ENCODE assay signal across 28 mouse cellular contexts in the genomic region with DNA sequence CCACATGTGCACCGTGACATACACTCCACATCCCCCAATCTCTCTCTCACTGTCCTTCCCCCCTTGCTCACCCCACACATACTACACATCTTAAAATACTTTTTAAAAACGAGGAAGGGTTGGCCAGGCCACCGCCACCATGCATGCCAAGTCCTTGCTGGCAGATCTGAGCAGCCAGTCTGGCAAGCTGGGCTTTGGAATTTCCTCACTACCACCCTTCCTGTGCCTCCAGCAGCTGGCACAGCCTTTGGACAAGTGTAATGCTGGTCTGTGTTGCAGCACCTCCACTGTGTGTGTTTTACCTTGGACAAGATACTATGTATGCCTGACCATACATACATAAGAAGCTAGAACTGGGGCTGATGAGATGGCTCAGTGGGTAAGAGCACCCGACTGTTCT. TPM values are rescaled to one million over a fixed set of nuclear protein-coding genes. Genes with fewer than 3 reads are reported as not detected.
"Had no signal": no experiment of that assay in that cellular context is flagged by ENCODE, and none has a peak within 500 bp of the region (broad histone marks: within the 10 kb centered on the region; RNA-seq: fewer than 3 reads in every experiment).

No protein-coding gene starts in this region.

- H3K9me3 ChIP-seq: heart, embryonic 10.5 days; heart, embryonic 12.5 days; hindbrain, embryonic 10.5 days; hindbrain, embryonic 12.5 days; kidney, embryonic 15.5 days; limb, embryonic 10.5 days; limb, embryonic 12.5 days; liver, embryonic 12.5 days had no signal

- ATAC-seq: hindbrain, embryonic 16.5 days; intestine, embryonic 16.5 days; liver, embryonic 12.5 days had no signal

- H3K36me3 ChIP-seq: heart, embryonic 10.5 days; heart, embryonic 12.5 days; hindbrain, embryonic 10.5 days; kidney, embryonic 15.5 days; limb, embryonic 10.5 days had no signal

- H3K27ac ChIP-seq: gastrocnemius, adult 2 months; heart, embryonic 10.5 days; hindbrain, embryonic 10.5 days; hindbrain, embryonic 12.5 days; hindbrain, embryonic 14.5 days; kidney, embryonic 15.5 days; kidney, postnatal 0 days; left cerebral cortex, adult 2 months; limb, embryonic 10.5 days; limb, embryonic 12.5 days; liver, embryonic 12.5 days; liver, embryonic 14.5 days had no signal

- H3K9ac ChIP-seq: heart, embryonic 12.5 days; hindbrain, embryonic 12.5 days; hindbrain, embryonic 14.5 days; kidney, embryonic 15.5 days; limb, embryonic 12.5 days; liver, embryonic 12.5 days; liver, embryonic 14.5 days had no signal

- H3K4me3 ChIP-seq: gastrocnemius, adult 2 months; heart, embryonic 10.5 days; heart, embryonic 12.5 days; hindbrain, embryonic 10.5 days; hindbrain, embryonic 12.5 days; kidney, embryonic 15.5 days; left cerebral cortex, adult 2 months; limb, embryonic 10.5 days; limb, embryonic 12.5 days; liver, embryonic 12.5 days had no signal

- DNase-seq: gastrocnemius, adult 2 months; gastrocnemius, postnatal 10 days; gastrocnemius, postnatal 25 days; heart, adult 18-20 months; heart, postnatal 10 days; heart, postnatal 4 days; kidney, adult 11 months; kidney, adult 2 months; kidney, adult 9 months; kidney, postnatal 14 days; kidney, postnatal 4 days; layer of hippocampus, adult 9-11 months; liver had no signal

RNA-seq across cellular contexts. Expression of gene Sec14l2, which starts 9.7 kb away (rescaled TPM):
- total RNA-seq: granulocyte monocyte progenitor cell, adult 5-6 weeks had no signal
